Mouse (Mus musculus) pancreas, adult 10 weeks (tissue): ENCODE data around the gene Olfr1448. TPM values are rescaled to one million over a fixed set of nuclear protein-coding genes. Genes with fewer than 3 reads are reported as not detected.

Experiments used
- polyA plus RNA-seq: library from polyadenylated mRNA; stranded (reverse); fragments of 350-450 nt; fragmentation: Illumina TruSeq; extraction: RNeasy Lipid Tissue Mini Kit (QIAGEN cat#74804); gene quantifications from one replicate; pipeline ENCODE4 v1.2.3, GENCODE M21; 2015; ENCODE audit warnings: low read depth, low replicate concordance; ENCODE audit not compliant: insufficient read depth

The Olfr1448 gene
- polyA plus RNA-seq: not detected

DNA sequence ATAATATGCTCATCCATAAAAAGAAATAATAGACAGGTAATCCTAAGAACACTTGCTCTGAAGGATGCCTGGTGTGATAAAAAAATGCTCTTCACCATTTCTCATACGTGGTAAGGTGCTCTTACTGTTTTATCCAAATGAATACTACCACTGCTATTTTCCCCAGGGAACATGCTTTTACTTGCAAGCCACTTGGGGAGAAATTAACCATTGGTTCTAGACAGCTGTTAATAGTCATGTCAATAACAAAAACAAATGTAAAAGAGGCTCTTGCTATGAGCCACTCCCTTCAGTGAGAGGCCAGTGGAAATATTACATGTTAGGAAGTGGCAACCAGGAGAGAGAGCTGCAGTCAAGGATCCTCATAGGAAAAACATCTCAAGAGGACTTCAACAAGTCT lies at the start of gene Olfr1448:
Gene Olfr1448, minus strand, starts transcription at position 101 of the 400 bp plus-strand sequence.

DNA sequence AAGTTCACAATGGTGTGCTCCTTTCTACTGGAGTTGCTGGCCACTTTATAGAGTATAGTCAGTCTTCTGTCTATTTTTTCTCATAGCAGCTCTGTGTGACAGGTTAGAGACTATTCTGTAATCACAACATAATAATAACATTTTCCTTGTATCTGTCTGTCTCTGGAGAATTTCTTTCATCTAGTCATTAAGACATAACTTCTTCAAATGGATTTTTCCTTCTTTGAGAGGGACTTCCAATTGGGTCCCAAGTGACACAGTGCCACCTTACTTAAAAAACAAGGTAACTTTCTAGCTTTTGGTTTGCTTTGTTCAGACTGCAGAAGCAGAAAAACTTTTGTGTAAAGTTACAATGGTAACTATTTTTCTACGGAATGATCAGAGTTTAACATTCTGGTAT lies 25.7 kb upstream of the Olfr1448 start, which contains the start of gene Olfr1450:
Gene Olfr1450, plus strand, starts transcription at position 301 of the 400 bp plus-strand sequence.

DNA sequence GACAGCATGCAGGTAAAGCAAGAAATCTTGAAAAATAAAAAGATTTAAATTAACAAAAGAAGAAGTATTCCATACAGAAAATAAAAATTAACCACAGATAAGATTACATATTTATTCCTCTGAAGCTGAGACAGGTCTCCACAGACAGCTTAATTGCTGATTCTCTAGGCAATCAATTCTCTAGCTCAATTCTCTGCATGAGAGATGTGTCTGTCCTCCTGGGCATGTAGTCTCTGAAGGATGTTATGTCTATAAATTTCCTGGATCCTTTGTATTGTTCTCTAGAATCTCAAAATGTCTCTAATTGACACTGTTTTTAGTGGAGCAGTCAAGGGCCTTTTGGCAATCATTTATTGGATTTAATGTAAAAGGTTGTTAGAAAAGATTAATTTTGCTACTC lies 6.3 kb upstream of the Olfr1448 start, which contains the start of gene Olfr1449:
Gene Olfr1449, plus strand, starts transcription at position 301 of the 400 bp plus-strand sequence.

DNA sequence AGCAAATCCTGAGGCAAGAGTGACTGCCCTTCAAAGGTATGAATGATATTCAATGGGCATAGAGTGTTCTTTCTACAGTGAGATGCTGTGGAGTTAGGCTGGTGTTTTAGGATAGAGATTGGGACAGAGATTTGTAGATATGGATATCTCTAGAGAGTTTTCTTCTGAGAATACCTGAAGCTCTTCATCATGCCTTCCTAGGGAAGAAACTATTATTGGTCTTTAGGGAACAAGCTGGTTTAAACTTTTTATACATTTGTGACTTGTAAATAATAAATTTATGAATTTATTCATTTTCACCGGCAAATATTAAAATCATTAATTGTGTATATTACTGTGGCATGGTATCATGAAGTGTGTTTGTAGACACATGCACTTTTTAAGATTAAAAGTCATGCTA lies 20.6 kb downstream of the Olfr1448 start, which contains the start of gene Olfr1447:
Gene Olfr1447, minus strand, starts transcription at position 101 of the 400 bp plus-strand sequence.

DNA sequence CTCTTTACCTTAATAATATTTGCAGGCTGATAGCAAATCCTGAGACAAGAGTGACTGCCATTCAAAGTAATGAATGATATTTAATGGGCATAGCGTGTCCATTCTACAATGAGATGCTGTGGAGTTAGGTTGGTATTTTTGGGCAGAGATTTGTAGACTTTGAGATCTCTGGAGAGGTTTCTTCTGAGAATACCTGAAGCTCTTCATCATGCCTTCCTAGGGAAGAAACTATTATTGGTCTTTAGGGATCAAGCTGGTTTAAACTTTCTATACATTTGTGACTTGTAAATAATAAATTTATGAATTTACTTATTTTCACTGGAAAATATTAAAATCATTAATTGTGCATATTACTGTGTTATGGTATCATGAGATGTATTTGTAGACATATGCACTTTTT lies 30.8 kb downstream of the Olfr1448 start, which contains the start of gene Olfr1446:
Gene Olfr1446, minus strand, starts transcription at position 101 of the 400 bp plus-strand sequence.

DNA sequence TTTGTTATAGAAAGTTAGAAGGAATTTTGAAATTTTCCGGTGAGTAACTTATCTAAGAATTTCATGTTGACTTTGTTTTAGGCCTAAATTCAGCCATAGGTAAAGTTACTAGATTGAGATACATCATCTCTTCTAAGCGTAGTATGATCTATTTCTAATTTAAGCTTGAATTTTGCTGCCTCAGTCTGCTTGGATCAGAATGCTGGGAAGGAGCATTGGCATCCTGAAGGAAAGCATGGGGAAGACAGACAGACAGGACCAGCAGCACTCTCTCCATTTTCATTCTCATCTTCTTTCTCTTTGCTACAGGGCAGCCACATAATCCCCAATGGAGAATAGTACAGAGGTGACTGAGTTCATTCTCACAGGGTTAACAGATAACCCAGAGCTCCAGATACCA lies 40.7 kb downstream of the Olfr1448 start, which contains the start of gene Olfr1445:
Gene Olfr1445, plus strand, starts transcription at position 301 of the 400 bp plus-strand sequence.

Other genes starting within 250 kb of the Olfr1448 start
- not detected for gene Olfr1443, start 246.3 kb downstream of the Olfr1448 start, polyA plus RNA-seq
- gene Keg1, start 228.6 kb downstream of the Olfr1448 start, polyA plus RNA-seq: not detected
- gene Cntf, start 158.8 kb downstream of the Olfr1448 start, polyA plus RNA-seq: not detected
- gene Zfp91, start 128.3 kb downstream of the Olfr1448 start, polyA plus RNA-seq: 9.9 TPM
- gene Lpxn, start 128.2 kb downstream of the Olfr1448 start, polyA plus RNA-seq: 1.1 TPM
- gene Gm5244, start 77.7 kb downstream of the Olfr1448 start, polyA plus RNA-seq: not detected
- not detected for gene Olfr1444, start 67.1 kb downstream of the Olfr1448 start, polyA plus RNA-seq
- not detected for gene Olfr1445, start 40.6 kb downstream of the Olfr1448 start, polyA plus RNA-seq
- gene Olfr1446, start 30.9 kb downstream of the Olfr1448 start, polyA plus RNA-seq: not detected
- not detected for gene Olfr1447, start 20.7 kb downstream of the Olfr1448 start, polyA plus RNA-seq
- gene Olfr1449, start 6.4 kb upstream of the Olfr1448 start, polyA plus RNA-seq: not detected
- gene Olfr1450, start 25.8 kb upstream of the Olfr1448 start, polyA plus RNA-seq: not detected
- gene Olfr1451, start 70.6 kb upstream of the Olfr1448 start, polyA plus RNA-seq: not detected
- not detected for gene Olfr1453, start 103.9 kb upstream of the Olfr1448 start, polyA plus RNA-seq
- not detected for gene Olfr1454, start 136.2 kb upstream of the Olfr1448 start, polyA plus RNA-seq
- not detected for gene Olfr1457, start 173.5 kb upstream of the Olfr1448 start, polyA plus RNA-seq
- not detected for gene Olfr1458, start 182.4 kb upstream of the Olfr1448 start, polyA plus RNA-seq
- not detected for gene Olfr1459, start 225.1 kb upstream of the Olfr1448 start, polyA plus RNA-seq
- gene Olfr1461, start 238.6 kb upstream of the Olfr1448 start, polyA plus RNA-seq: not detected